Mouse (Mus musculus) left cerebral cortex, adult 9 months (tissue): Measurements from ENCODE around the gene Tcap.
A peak's percentile ranks its signal among the peaks of the same experiment; 100 is the strongest.

Source experiments
- DNase-seq, 2 experiments: peaks; one replicate each; pipeline ENCODE4 v3.0.0; 2022; ENCODE audit warnings: low spot score in 2 of 2

Gene Tcap

DNA sequence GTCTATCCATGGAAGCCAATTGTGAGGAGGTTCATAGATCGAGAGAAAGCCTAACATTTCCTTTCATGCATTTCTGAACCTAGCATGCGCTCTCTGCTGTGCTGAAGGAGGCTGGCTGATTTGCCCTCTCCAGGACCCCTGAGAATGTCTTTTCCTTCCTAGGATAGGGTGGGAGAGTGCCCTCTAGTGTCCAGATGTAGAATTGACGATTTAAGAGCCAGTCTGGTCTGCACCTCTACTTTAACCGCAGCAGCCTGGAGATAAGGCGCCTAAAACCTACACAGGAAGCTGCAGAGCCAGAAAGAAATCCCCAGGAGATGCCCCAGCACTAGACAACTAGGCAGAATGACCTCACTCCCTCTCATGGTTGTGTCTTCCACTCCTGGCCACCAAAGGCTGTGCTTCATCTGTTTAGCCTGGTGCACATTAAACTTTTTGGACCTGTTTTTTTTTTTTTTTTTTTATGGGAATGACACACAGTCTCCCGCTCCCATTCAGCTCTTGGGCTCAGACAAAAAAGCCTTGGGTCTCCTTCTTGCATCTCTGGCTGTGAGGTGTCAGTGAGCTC, 27.8 kb upstream of the Tcap start:
- DNase-seq, result peak in 1 of 2 experiments; percentile 74

DNA sequence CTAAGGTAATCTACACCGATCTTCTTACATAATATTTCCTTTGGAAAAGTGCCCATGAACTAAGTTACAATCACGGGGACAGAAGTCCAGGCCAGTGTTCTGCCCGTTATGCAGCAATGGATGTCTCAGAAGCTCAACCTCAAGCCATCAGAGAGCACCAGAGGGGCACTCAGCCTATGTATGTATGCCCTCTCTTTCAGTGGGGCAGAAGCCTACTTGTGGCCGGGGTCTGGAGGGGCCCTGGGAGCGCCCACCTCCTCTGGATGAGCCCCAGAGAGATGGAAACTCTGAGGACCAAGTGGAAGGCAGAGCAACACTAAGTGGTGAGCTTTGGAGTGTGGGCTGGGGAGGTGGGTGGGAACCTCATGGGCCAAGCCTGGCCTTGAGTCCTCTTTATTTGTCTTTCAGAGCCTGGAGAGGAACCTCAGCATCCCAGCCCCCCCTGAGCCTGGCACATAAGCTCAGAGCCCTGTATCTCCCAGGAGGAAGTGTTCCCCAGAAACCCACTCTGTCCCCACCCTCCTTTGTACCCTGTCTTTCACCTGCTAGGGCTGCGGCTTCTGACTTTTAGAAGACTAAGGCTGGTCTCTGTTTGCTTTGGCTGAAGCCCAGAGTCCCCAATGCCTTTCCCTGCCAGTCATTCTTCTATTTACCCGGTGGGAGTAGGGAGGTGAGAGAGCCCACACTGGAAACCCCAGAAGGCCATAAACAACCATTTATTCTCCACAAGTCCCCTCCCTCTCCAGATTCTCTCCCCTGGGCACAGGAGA, 26.8 kb upstream of the Tcap start:
- DNase-seq, result no peak

DNA sequence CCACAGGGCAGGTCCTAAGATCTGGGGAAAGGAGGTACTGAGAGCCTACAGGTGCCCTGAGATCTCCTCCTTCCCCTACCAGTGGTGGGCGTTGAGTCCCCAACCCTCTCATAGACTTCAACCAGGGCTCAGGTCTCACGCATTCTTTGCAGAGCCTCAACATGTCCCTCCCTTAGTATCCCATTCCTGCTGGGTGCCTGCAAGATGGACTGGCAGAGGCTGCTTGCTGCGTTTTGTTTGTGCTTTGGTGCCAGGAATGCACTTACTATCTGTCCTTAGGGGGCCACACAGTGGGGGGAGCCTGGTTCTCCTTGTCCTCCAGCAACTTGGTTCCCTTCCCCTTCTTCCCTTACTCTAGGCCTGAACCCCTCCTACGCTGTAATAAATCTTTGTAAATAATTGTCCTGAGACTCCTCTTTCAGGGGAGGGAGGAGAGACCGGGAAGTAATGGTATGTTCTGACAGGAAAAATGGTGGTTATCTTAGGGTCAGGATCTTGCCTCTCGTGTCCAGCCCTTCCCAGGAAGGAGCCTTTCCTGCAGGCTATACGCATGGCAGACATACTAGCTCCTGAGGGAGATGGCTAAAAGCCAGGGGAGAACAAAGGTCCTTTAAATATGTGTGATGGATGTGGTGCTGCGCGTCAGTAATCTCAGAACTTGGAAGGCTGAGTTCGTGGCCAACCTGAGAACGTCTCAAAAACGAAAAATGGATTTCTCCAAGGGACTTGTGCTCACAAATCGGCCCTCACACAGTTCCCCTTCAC, 26.0 kb upstream of the Tcap start:
- DNase-seq, result no peak

DNA sequence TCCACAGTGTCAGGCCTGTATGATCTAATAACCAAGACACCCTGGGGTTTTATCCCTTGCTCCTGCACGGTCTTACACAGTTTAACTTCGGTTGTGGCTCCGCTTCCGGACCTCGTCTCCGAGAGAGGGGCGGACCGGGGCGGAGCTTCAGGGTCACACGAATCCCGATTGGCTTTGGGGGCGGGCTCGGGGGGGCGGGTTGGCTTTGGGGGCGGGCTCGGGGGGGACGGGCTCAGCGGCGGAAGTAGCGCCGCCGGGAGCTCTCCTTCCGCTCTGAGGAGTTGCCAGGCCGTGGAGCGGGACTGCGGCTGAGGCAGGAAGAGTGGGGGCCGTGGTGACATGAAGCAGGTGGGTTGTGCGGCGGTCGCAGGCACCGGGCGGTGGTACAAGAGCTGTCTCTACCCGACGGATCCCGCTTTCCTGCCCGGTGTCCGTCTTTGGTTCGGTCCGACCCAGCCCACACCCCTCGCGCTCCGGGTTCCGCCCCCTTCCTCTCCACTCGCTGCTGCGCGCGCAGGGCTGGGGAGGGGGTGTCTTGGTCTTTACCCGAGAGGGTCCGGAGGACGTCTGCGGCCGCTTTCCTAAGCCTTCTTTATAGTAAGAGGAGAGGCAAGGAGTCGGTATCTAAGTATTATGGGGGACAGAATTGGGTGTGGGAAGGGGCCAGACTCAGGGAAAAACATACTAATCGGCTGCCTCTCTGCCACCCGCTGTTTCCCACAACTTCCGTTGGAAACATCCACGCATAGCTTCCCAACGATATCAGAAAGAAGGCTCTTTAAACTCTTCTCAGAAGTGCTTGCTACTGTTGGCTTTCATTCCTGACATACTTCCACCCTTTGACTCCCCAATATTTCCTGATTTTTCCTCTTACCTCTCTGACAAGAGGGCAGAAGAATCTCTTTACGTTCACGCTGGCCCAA, 25.2 kb upstream of the Tcap start, which contains the start of gene Stard3:
Gene Stard3, plus strand, starts transcription at position 208 of the 923 bp plus-strand sequence.
- DNase-seq, result peak in 1 of 2 experiments; percentile 80

DNA sequence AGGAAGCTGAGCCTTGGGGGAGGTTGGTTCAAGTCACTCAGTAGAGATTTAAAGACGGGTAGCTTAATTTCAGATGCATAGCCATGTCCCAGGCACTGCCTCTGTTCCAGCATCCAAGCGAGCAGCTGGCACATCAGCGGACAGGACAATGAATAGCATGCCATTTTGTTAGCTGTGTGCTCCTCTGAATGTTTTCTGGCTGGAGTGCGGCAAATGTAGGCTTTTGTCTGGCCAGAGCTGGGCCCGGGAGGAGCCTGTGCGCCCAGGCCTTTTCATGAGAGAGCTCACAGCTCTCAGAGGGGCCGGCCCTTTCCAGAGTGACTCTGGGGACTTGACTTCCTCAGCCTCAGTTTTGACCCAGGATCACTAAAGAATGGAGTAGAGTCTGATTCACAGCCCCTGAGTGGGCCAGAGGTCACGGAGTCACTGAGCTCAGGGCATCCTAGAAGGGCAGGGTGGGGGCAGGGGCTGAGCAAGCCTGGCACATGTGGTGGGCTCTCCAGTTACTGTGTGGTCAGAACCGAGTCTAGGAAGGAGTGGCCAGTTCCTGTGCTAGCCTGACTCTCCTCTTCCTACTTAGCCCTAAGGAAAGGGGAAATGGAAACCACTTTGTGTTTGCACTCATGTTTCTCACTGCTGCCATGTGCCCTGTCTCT, 22.6 kb upstream of the Tcap start:
- no peak for DNase-seq

DNA sequence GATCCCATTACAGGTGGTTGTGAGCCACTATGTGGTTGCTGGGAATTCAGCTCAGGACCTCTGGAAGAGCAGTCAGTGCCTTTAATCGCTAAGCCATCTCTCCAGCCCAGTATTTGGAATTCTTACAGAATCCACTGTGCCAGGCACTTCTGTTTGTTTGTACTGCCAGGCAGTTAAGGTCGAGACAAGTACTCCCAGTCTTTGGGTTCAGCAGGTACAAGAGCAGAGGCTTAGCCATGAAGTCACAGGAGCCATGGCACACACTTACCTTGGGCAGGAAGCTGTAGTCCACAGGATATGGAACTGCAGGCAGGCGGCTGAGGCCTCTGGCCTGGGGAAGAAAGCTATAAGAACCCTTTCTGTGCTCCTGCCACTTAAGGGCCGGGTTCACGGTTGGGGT, 19.8 kb upstream of the Tcap start:
- no peak for DNase-seq

DNA sequence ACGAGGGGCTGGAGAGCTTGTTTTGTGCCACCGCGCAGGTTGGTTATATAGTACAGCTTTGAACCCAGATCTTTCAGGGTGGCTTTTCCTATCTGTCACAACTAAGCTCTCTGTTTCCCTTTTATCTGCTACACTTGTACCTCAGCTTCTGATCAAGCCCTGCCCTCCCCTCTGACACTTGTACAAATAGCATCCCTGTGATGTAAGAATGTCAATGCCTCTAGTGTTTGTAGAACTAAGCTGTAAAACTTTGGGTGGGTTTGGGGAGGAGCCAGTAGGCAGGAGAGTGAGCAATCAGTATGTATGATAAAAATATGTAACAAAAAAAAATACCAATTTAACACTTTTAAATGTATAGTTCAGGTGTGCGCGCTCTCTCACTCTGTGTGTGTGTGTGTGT, 19.2 kb upstream of the Tcap start:
- no peak for DNase-seq

DNA sequence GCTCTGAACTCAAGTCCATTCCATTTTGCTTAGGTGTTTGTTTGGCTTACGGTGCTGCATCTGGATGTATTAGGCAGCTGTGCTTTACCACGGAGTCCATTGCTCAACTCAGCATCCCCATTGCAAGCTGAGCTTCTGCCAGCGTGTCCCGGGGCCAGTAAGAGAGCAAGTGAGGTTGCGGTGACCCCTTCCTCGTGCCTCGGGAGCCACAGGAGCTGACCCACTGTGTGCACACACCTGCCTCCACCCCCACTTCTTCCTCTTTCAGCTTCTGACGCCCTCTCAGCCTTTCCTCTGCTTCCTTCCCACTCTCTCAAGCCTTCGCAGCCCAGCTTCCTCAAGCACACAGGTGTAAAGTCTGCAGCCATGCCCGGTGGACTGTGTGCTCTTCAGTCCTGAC, 17.3 kb upstream of the Tcap start:
- DNase-seq, result no peak

DNA sequence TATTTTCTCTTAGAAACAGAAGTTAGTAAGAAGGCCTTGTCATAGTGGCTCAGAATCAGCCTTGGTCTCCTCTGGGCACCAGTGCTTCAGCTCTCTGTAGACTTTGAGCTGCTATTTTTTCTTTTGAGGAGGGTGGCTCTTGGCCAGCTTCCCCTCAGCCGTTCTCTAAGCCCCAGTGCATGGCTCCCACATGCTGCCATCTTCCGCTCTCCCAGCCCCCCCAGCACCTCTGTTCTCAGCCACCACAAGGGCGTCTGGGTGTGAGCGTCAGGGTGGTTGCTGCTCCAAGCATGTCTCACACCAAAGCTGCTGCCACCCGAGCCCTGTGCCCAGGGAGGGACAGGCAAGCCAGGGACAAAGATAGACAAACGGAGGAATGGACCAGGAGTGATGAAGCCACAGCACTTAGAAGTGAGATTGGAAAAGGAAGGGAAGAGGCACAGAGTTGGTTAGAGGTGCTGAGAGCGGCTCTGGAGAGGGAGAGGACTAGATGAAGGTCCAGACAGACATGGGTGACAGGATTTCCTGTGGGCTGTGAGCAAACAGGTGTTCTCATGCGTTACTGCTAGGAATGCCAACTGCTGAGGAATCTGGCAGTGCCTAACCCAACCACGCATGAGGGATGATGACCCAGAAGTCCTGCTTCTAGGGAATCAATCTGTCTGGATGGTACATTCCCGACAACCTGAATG, 16.3 kb upstream of the Tcap start:
- peak in 1 of 2 experiments; percentile 65 for DNase-seq

DNA sequence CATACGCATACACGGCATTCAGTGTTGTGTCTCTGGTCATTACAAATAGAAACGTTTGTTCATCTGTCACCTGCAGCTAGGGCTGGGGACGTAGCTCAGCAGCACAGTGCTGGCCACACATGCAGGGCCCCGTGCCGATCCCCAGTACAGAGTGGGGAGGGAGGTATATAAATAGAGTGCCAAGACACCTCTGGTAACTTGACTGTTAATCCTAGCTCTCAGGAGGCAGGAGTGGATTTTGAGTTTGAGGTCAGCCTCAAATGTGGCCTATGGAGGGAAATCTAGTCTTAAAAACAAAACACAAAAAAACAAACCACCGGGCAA, 15.8 kb upstream of the Tcap start:
- DNase-seq, result no peak

DNA sequence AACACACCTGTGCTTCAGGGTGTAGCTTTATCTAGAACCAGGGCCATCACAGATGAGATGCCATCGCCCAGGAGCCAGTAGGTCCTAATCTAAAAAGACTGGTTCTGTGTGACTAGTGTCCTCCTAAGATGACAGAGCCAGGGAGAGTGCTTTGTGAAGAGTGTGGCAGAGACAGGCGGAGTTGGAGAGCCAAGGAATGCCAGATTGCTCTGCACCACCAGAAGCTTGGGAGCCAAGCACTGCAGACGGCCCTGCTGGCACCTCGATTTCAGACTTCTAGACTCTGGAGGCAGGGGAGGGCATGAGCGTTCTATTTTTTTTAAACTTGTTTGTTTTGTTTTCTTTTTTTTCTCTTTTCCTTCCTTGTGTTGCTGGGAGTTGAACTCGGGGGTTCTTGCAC, 14.3 kb upstream of the Tcap start:
- no peak for DNase-seq

DNA sequence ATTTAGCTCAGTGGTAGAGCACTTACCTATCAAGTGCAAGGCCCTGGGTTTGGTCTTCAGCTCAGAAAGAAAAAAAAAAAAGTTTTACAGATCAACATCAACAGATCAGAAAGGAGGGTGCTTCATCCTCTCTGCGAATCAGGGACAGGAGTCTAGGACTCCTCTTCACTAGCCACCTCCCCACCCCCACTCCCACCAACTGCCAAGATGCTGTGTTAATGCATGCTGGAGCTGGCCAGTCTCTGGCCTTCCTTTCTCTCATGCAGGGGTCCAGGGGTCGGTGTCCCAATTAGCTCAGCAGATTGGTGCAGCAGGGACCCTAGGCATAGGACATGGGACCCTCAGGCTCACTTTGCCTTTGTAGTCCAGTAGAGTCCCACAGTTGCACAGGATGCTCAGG, 13.0 kb upstream of the Tcap start:
- DNase-seq, result no peak

DNA sequence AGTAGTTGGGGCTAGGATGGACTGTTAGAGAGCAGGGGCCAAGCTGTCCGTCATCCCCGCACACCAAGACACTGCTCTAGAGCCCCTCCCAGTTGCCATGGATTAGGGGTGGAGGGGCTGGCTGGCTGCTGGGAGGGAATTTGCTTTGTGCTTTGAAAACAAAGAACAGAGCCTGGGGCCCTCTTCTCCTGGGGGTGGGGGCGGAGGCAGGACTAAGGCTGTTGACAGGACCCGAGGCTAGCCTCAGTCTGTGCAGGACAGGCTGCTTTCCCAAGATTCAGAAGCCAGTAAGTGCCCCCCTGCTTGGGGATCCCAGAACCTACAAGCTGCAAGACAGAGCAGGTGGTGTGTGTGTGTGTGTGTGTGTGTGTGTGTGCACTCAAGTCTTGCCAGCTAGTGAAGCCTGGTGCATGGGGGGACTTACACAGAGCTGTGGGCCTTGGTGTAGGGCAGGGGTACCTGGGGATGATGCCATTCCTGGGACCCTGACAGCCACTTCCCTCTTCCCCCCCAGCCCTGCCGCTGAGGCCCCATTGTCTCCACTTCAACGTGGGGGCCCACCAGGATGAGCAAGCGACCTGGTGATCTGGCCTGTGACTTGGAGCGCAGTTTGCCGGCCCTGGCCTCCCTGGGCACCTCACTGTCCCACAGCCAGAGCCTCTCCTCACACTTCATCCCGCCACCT, 11.9 kb upstream of the Tcap start:
- DNase-seq, result no peak

DNA sequence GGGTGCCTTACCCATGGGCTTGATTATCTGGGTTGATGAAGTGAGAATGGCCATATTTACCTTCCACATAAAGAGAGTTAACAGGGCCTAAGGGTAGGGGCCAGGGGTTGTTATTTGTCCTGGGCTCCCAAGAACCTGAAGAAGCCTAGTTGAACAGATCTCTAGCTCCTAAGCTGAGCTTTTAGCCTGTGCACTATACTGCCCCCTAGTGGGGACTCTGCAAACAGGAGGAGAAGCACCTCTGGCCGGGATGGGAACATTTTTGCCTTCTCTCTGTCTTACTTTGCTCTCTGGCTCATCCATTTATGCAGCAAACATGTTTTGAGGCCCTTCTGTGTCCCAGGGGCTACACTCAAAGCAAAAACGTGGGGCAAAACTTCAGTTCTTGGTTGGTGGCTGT, 11.2 kb upstream of the Tcap start:
- DNase-seq, result peak in 1 of 2 experiments; percentile 67

DNA sequence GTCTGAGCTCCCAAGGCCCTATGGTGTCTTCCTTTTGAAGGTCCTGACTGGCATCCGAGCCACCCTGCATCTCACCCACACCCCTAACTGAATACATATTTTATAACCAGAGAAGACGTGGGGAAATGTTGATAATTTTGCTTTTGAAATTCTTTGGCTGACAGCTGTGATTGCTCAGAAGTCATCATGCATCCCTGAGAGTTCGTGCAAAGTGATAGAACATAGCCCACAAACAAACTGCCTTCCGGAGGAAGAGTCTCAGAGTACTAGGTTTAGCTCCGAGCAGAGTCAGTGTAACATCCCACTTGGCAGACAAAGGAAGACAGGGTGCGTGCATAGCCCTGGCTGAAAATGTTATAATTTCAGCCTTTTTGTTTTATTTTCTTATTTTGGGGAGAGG, 10.4 kb upstream of the Tcap start:
- DNase-seq, result no peak

DNA sequence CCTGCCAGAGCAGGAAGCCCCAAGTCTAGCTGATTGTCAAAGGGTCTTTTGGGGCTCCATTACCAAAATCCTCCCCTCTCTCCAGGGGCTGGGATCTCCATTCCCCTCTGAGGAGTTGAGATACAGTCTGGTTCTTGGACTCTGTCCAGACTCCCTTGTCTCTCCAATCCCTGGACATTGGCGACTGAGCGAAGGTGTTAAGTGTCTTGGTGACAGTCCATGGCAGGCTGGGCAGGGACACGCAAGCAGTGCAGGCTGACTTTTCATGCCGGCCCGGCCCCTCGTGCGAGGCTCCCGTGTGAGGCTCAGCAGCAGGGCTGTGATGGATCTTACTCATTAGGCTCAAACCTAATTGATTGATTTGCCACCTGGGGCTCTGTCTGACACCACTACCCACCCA, 9.3 kb upstream of the Tcap start:
- no peak for DNase-seq

DNA sequence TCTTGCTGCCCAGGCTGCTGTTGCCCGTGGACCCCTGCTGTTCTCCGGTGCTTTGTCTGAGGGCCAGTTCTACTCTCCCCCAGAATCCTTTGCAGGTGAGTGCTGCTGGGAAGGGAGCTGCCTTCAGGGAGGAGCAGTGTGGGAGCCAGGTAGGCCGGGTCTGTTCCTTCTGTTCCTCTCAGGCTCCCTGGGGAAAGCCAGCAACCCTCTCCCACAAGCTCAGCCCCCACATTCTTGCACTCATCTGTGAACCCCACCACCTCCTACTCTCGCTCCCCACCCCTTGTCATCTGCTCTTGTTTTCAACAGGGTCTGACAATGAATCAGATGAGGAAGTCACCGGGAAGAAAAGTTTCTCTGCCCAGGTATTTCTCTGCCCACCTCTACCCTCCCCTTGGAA, 6.9 kb upstream of the Tcap start:
- no peak for DNase-seq

DNA sequence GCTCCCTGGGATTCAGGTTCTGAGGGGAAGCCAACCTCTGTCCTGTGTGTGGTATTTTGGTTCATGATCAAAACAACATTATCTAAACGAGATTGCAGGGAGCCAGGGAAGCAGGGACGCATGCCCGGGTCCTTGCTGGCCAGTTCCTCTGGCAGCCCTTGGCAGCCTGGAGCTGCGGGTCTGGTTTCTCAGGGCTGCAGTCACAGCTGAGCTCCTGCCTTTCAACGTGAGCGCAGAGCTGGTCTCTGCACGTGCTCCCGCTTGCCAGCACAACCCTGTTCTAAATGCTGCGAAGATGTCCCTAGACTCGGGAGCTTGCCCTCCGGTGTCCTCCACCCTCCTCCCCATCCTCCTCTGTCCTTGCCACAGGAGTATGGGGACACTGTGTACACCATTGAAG, 5.8 kb upstream of the Tcap start:
- no peak for DNase-seq

DNA sequence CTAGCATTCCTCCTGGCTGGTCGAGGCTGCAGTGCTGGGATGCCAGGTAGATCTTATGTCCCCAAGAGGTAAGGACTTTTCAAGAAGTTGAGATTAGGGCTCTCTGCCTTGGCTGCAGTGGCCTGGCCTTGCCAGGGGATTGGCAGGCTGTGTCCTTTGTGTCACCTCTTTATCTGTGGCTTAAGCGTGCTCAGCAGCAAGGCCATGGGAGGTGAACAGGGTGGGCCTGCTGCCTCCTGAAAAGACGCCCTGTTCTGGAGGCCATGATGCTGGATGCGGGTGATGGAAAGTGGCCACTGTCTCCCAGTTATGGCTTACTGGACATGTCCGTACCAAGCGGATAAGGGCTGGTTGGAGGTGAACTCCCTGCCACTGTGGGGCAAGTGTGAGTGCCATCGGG, 4.2 kb upstream of the Tcap start:
- no peak for DNase-seq

DNA sequence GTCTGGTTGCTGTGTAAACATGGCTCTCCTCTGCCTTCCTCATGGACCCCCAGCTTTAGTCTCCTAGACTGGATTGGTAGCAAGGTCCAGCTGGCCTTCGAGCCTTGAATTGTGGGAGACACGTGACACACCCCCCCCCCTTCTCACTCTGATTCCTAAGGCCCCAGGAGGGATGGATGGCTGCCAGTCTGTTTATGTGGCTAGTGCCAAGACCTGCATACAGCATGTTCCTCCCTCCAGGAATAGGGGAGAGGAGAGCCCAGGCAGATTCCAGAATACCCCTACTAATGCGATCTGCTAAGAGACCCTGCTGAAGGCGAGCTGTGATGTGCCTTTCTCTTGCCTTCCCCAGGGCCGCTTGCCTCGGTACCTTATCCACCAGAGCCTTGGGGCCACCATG, 3.5 kb upstream of the Tcap start:
- no peak for DNase-seq
